Mouse (Mus musculus) T-helper 1 cell (primary cell): Measurements from ENCODE around the gene Lrmda.

Source experiments
- in situ Hi-C: fragments of 300-600 bp; cut with MboI, MseI; formaldehyde crosslinking; loops from one replicate; pipeline ENCODE4 v1.15.1; 2025; ENCODE audit warnings: high pct_unique_total_duplicates

The Lrmda gene

DNA sequence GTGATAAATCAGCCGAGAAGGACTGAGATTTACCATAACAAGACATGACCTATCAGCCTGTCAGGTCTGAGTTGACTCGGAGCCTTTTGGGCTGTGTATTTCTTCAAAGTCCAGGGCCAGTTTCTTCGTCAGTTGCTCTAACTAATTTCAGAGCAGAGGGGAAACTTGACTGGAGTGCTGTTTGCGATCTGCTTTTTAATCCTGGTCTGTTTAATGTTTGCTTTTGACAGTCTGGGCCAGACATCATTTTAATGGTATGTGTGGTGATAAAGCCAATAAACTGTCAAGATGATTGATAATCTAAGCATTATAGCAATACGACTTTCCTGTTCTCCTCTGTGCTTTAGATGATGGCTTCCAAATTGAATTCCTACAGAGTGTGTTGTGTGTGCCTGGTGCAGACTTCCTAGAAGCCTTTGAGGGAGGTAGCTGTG lies 71.3 kb downstream of the Lrmda start:
- in situ Hi-C loops, result no loop called here

DNA sequence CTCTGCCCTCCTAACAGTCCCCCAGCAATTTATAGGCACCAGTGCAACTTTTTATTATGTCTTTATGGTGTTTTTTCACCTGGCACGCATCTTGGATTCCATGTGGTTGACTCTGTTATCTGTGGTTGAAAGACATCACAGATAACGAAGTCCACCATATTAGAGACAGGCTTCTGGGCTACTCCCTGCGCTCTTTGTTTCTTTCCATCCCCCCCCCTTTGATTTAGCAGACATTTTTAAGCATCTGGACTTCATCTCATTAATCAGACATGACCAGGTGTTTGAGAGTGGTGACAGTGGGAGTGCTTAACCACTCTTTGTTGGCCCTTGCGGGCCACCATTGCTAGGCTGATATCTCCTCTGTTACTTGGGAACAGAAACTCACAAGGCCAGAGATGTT lies 71.8 kb downstream of the Lrmda start:
- in situ Hi-C loops, result no loop called here

DNA sequence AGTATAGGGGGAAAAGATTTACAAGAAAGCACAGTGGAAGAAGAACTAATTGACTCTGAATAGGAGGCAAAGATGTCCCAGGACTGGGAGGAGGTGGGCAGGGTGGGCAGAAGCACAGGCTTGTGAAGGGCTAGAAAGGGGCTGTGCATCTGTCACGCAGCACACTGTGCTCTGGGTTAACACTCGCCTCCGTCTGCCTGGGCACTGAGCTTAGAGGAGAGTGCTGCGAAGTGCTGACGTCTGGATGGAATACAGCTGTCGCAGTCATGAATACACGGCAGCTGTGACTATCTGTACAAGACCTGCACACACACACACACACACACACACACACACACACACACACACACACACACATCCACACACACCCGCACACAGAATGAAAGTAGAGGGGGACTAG lies 73.6 kb downstream of the Lrmda start:
- in situ Hi-C loops, result no loop called here

DNA sequence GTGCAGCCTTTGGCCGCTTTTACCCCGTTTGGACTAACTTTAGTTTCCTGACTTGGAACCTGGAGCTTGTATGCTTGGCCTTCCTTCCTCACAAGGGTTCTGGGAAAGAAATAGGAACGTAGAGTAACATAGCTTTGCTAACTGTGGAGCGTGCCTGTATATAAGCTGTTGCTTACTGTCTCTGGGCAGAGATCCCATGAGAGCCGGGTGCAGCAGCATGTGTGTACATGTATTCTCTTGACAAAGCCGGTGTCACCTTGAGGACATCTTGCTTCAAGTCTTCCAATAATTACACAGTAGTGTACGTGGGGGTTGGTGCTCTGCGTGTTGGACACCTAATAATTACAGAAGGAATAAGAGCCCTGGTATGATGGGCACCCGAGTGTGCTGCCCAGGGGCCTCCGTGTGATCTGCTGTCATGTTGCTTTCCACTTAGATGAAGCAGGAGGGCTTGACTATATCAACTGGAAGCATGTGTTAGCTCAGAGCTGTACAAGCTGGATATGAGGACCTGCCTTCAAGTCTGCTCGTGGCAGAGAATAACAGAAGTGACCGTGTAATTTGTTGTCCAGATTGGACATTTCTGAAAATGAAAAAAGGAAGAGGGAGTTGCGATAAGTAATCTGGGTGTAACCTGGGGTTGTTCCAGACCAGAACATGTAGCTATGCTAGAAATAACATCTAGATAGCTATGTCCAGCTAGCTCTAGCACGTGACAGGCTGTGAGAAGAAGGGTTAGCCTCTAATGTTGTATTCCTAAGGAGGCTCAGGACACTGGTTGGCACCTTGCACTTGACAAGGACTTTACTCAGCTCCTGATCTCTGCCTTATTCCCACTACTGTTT lies 82.7 kb downstream of the Lrmda start:
- in situ Hi-C loops, result no loop called here

DNA sequence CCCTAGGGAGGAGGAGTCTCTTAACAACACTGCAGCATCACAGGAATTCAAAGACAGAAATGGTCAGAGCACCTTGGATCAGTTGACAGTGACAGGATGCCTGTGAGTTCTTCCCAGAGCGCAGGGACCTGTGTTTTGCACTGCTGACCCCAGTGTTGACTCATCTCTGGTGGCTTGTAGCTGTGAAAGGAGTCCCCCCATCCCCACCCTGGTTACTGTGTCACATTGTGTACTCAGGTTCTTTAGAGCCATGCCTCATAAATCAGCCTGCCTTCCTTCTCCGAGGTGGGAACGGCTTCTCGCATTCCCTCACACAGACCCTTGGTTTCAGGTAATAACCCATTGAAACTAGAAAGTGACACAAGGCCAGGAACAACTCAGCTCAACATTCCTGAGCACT lies 86.3 kb downstream of the Lrmda start:
- in situ Hi-C loops, result no loop called here

DNA sequence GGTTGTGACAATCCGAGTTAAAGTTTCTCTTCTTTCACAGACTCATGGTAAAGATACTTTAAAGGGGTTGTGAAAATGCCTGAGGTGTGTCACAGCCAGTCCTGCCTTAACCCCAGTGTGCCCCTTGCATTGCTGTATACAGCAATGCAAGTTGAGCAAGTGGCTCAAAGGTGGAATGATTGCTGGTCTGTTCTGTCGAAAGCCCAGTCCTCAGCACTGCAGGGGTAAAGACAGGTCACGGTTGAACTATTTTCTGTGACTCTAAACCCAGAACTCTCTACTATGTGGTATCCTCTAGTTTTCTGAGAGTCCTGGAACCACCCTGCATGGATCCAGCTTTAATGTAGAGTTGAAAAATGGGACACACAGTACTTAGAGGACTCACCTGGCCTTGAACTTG lies 87.3 kb downstream of the Lrmda start:
- in situ Hi-C loops, result no loop called here

DNA sequence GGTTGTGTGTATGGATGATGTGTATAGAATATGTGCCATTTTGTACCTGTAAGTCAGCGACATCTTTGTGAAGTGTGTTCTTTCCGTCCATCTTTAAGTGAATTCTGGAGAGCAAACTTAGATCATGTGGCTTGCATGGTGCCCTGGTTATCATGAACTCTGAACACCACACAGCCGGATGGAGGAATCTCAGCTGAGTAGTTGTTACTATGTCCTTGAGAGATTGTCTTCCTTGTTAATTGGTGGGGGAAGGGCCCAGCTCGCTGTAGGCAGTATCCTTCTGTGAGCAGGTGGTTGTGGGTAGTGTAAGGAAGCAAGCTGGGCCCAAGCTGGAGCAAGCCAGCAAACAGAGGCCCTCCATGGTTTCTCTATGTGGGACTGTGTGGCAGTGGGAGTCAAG lies 89.9 kb downstream of the Lrmda start:
- in situ Hi-C loops, result no loop called here

DNA sequence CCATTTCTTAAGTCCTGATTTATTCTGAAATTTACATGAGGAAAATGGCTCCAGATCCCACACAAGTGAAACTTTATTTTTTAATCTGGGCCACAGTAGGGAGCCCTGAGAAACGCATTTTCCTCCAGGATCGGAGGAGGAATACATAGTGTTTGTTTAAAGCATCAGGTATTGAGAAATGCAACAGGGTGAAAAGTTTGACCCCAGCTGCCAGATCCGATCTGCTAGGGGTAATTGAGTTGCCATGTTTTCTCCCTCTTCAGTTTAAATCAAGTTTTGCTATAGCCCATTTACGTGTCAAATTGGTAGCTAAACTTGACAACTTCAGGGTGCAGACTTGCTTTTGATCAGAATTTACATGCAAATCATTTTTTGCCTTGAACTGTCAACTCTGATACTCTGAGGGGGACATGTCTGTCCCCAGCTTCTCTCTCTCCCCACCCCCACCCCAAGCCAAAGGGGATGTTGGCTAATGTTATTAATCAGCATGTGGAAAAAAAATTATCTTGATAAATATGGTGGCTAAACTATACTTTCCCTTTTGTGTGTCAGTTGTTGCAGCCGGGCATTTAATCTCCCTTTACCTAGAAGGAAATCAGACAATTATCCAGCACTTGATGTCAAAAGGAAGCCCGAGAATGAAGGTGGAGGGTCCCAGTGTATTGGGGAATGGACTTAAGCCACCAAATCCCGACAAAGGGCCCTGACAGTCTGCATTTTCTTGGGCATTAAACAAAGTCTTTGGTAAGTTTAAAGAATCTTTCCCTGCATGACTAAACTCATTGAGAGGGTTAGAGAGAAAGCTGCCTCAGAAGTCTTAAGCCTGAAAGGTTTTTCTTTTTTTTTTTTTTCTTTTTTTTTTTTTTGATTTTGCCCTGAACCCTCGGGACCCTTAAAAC lies 94.2 kb downstream of the Lrmda start:
- in situ Hi-C loops, result no loop called here

DNA sequence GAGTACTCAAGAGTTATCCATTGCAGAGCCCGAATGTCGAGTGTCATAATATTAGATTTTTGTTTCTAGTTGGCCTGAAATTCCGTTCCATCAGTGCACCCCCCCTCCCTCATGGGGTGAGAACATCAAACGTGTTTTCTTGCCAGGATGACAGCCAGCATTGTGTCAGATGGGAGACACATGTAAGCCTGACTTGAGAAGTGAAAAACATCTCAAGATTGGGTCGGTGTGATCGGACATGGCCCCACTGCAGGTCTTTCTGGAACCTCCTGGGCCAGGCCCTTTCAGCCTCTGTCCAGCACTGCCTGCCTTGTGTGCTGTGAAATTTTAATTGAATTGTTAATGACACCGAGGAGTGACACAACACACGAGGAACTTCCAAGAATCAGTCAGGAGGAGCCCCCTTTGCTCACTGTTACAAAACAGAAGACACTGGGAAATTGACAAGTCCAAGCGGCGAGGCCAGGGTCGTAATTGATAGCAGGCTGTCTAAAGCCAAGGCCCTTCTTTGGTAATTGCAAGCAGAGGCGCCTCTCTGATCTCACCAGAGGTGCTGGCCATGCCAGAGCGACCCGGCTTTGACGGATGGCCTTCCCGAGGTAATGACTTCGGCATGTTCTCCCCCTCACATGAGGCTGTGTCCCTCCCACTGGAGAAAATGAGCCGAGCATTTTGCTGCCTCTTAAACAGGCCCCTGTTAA lies 95.3 kb downstream of the Lrmda start:
- in situ Hi-C loops, result no loop called here

DNA sequence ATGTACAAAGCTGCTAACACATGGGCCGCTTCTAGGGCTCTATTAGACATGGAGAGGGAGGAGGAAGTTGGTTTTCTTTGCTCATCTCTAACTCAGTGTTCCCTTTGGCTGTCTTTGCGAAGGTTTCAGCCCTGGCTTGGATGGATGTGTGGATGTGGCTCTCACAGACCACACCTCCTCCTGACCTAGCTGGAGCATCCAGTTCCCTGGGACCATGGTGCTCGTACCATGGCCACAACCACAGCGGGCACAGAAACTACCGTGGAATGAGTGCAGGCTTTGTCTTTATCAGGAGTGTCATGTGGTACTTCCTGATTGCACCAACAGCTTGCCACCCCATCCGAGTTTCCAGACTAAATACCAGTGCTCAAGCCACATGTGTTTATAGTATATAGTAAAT lies 98.6 kb downstream of the Lrmda start:
- in situ Hi-C loops, result no loop called here

DNA sequence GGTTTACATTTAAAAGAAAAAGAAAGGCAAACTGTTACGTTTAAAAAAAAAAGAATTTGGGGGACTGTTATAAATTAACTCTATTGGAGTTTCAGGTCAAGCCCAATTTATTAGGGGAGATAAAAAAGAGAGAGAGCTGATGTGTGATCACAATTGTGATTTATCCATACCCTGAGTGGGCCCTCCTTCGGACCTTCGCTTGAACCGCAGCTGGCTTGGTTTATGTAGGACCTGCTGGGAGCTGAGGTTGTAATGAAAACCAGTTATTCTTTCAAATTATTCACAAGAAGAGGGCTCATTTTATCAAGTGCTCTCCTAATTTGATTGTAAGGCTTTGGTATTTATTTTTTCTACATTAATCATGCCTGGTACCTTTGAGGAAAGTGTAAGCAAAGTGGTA lies 99.0 kb downstream of the Lrmda start:
- in situ Hi-C loops, result no loop called here

DNA sequence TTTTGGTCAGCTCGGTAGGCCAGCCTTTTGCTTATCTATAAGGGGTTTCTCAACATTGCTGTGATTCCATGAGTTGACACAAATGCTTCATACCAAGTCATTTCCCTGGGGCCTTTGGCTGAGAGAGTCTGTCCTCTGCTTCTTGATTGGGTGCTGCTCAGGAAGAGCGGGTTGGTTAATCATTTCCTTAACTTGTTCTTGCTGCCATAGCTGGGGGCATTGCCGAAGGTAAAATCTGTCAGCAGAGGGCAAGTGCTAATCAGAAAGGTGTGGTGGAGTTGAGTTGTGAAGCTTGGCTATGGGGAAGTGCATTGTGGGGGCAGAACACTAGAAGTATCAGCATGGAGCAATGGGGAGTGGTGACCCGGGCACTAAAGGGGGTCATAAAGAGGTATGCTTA lies 106.8 kb downstream of the Lrmda start:
- in situ Hi-C loops, result no loop called here

DNA sequence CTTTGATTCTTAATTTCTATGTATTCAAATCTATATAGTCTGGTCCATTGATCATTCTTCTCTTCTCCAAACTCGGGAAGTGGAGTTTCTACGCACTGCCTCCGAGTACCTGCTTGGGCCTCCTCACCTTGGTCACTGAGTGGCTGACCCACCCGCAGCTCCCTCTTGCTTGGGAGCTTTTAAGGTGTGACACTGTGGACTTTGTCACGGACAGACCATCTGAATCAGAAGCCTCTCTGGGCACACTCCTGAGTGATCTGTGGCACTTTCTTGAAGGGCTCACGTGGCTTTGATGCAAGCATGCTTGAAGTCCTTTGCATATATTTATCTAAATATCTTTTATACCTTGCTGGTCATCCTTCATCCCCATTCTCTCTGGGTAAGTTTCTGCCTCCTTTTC lies 107.3 kb downstream of the Lrmda start:
- in situ Hi-C loops, result no loop called here

DNA sequence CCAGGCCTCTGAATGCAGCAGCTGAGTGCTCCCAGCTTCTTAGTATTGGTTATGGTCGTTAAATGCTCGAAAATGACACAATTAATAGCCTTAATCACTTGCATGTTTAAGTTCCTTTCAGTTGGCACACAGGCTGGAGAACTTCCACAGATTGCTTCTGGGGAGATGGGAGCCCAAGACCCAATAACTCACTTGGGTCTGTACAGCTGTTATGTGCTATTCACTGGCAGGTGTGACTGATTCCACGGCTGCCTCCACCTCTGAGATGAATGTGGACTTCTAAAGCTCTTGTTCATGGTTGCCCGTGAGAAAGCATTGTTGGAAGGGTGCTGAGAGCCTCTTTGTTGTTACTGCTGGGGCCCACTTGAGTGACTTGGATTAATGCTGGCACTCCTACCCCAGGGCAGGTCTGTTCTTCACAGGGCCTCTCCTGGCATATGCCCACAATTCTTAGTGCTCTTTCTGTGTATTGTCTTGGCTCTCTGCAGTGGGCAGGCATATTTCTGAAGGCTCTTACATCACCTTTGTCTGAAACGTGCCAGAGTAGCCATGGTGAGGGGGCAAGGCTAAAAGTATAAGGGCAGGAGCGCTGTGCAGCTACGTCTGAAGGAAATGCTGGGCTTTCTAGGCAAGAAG lies 111.6 kb downstream of the Lrmda start:
- in situ Hi-C loops, result no loop called here

DNA sequence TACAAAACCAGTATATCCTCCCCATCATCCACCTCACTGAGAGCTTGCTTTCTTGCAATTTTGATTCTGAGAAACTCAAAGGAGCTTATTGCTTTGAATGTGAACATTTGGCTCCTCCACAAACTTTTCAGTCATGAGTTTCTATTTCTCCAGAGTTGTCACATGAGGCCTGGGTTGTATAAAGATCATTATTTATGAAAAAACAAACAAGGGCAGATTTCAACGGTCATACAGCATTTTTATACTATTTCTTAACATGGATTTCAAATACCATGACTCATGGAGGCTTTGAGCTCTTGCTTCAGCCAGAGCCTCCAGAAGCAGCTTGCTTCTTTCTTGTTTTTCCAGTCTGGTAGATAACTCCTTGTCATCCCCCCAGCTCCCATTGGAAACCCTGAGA lies 119.8 kb downstream of the Lrmda start:
- in situ Hi-C loops, result no loop called here

DNA sequence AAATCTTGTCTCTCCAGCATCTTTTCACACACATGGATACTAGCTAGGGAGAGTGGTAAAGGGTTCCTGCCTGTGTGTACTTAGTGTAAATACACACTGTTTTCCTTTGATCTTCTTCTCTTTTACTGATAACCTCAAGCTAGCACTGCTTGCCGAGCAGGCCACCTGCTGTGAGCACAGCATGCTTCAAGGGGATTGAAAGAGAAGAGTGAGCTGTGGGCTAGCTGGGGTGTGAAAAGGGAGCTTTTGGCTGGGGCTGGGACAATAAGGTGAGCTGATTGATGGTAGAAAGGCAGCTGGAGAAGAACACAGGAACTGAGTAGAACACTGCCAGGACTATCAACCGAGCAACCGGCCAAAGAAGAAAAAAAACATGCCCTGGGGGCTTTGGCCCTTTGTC lies 124.5 kb downstream of the Lrmda start:
- in situ Hi-C loops, result loop anchor here (10.0 kb wide), 1 partner anchor 549 kb away; no protein-coding TSS in a partner anchor

DNA sequence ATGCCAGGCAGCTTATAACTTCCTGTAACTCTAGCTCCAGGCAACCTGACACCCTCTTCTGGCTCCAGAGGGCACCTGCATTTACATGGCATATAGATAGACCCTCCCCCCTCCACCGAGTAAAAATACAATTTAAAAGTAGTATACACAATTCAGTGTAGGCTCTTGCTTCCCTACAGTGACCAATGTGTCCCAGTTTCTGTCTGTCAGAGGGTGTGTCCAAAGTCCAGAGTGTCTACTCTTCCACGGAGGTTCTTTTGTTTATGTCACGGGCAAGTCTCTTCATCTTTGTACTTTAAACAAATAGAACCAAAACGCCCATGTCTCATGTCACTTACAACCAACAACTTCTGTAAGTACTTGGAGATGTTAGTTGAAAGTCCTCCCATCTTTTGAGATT lies 126.4 kb downstream of the Lrmda start:
- in situ Hi-C loops, result loop anchor here (10.0 kb wide), 1 partner anchor 551 kb away; no protein-coding TSS in a partner anchor

DNA sequence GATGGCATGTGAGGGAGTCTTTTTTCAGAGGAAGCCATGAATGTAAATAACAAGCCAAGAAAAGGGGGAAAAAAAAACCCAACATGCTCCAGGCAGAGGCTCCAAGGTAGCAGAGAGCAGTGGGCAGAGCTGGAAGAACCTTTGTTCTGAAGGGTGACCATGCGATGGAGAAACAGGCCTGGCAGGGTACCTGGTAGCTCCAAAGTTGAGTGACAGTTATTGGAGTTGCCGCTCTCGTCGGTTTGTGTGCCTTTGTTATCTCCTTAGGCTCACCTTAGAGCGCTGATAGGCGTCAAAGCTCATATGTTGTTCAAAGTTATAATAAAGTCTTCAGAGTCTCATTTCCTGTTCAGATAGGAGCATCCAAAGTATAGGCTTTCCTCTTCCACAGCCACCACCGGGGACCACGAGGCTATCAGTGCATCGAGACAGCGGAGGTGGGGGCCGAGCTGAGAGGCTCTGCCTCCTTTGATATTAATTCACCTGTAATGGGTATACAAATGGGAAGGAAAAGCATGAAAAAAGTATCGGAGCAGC lies 127.1 kb downstream of the Lrmda start:
- in situ Hi-C loops, result loop anchor here (10.0 kb wide), 1 partner anchor 552 kb away; no protein-coding TSS in a partner anchor

DNA sequence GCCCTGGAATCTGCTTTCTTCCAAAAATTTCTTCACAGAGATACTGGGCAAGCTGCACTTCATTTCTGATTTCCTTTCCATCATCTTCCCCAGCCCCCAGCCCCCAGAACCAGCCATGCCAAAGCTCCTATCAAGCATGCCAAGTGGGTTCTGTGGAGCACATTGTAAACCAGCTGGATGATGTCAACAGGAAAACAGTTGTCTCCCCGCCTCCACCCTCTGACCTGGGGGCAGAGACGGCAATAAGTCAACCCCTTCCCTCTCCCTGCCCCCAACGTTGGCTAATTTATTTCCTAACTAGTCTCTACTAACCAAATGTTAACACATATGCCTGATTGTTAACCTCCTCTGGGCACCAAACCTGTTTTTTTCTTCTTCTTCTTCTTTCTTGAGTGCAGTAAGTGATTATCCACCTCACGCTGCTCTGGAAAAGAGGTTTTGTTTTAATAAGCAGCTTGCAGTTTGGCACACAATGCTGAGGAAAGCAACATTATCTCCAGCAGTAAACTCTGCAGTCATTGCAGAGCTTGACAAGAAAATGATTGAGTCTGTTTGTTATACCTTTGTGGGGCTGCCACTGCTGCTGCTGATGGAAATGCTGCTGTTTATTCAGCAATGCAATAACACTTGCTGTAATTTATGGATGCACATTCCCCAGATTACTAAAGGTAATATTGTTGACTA lies 128.0 kb downstream of the Lrmda start:
- in situ Hi-C loops, result loop anchor here (10.0 kb wide), 1 partner anchor 553 kb away; no protein-coding TSS in a partner anchor

DNA sequence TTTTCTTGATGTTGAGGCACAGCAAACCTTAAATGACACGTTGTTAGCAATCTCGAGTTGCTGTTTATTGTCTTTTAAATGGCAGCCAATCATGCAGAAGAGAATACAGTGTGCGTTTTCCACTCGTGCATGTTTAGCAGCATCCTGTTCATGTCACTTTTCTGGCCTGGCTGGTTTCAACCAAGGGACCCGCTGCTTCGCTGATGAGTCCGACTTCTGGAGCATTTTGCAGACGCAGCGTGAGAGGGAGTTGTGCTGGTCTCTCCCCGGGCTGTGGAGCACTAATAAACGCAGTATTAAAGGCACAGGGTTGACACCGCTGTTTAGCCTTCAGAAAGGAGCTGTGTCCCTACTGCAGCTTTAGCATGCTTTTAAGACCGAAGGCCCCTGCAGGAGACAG lies 133.2 kb downstream of the Lrmda start:
- in situ Hi-C loops, result no loop called here

DNA sequence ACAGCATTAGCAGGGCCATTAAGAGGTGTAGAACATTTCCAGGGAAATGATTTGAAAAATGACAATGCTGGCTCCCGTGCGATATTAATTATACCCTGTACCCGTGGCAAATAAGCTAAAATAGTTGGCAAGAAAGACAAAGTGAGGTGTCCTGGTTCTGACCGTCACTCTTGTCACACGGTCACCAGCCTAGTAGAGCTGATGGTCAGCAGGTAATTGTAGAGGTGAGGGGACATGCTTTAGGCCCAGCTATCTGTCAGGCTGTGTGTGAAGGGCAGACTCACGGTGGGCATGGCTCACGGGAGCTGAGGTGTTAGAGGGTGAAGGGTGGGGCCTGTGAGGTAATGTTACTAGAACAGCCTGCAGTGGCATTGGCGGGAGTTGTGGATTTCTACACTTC lies 134.6 kb downstream of the Lrmda start:
- in situ Hi-C loops, result no loop called here
